ENCODE assay signal across 8 mouse cellular contexts in genomic region chr2:135323955-135324302, GRCm38 (mm10).
DNase-seq lines count a peak whose midpoint lies in the region; ATAC-seq and TF ChIP-seq lines count a peak whose summit lies in the region.

No protein-coding gene starts in this region.

- no peak for TF ChIP-seq EP300 in lung, postnatal 0 days (IDR thresholded peaks at IDR 0.05)

- peak; percentile 88 for DNase-seq in R1 (ENCODE audit: low read depth, low spot score)
- peak; percentile 78 to 82 for DNase-seq in cerebellum, adult 2 months
- peak; percentile 89 for DNase-seq in forebrain, postnatal 0 days
- peak; percentile 78 for DNase-seq in hindbrain, embryonic 10.5 days (ENCODE audit: low spot score)
- DNase-seq in layer of hippocampus, adult 9-11 months = peak; percentile 63
- DNase-seq in lung, postnatal 0 days (ENCODE audit: low spot score) = peak; percentile 84
- DNase-seq in right cerebral cortex, adult 18-20 months = peak; percentile 78
- DNase-seq in yolk sac, embryonic 10.5 days (ENCODE audit: low spot score) = peak; percentile 31

- 15% methylated on average over 4 of the region's 4 CpGs for WGBS in cerebellum, adult 2 months
- WGBS in forebrain, postnatal 0 days = 5% methylated on average over 4 of the region's 4 CpGs
- 45% methylated on average over 4 of the region's 4 CpGs for WGBS in hindbrain, embryonic 10.5 days
- WGBS in lung, postnatal 0 days = 52% methylated on average over 4 of the region's 4 CpGs

- no peaks in the 10 kb centered on the region for H3K9me3 ChIP-seq in forebrain, postnatal 0 days (ENCODE audit: low read length)
- H3K9me3 ChIP-seq in hindbrain, embryonic 10.5 days = no peaks in the 10 kb centered on the region
- H3K9me3 ChIP-seq in lung, postnatal 0 days (ENCODE audit: low read length) = no peaks in the 10 kb centered on the region

- peak overlapping the region; percentile 22 for H3K9ac ChIP-seq in forebrain, postnatal 0 days
- no peak overlapping the region for H3K9ac ChIP-seq in lung, postnatal 0 days (replicated peaks; ENCODE audit: low read depth)

- peak; percentile 94 for TF ChIP-seq CTCF in cerebellum, adult 2 months (IDR thresholded peaks at IDR 0.05; ENCODE audit: borderline replicate concordance, insufficient read depth, low read depth, low read length)
- peak; percentile 93 for TF ChIP-seq CTCF in forebrain, postnatal 0 days (IDR thresholded peaks at IDR 0.05; ENCODE audit: low read depth)
- TF ChIP-seq CTCF in lung, postnatal 0 days (IDR thresholded peaks at IDR 0.05) = peak; percentile 91

- H3K27ac ChIP-seq in cerebellum, adult 2 months (ENCODE audit: insufficient read depth, low read length) = no peak overlapping the region
- peak overlapping the region; percentile 52 for H3K27ac ChIP-seq in forebrain, postnatal 0 days (ENCODE audit: low read depth, low read length)
- H3K27ac ChIP-seq in hindbrain, embryonic 10.5 days = no peak overlapping the region
- H3K27ac ChIP-seq in lung, postnatal 0 days (ENCODE audit: low read length) = no peak overlapping the region

- TF ChIP-seq POLR2A in cerebellum, adult 2 months (IDR thresholded peaks at IDR 0.05; ENCODE audit: borderline replicate concordance, insufficient read depth, low read length) = no peak

- no peaks in the 10 kb centered on the region for H3K36me3 ChIP-seq in forebrain, postnatal 0 days (ENCODE audit: insufficient read depth)
- H3K36me3 ChIP-seq in hindbrain, embryonic 10.5 days = no peaks in the 10 kb centered on the region
- no peaks in the 10 kb centered on the region for H3K36me3 ChIP-seq in lung, postnatal 0 days (ENCODE audit: insufficient read depth, low read length)

- peaks cover 3% of the 10 kb centered on the region; the same call in 1 of the 2 replicates for H3K4me1 ChIP-seq in cerebellum, adult 2 months (ENCODE audit: control insufficient read depth, insufficient read depth, low read length)
- H3K4me1 ChIP-seq in forebrain, postnatal 0 days (ENCODE audit: insufficient read depth) = no peaks in the 10 kb centered on the region
- H3K4me1 ChIP-seq in hindbrain, embryonic 10.5 days (replicated peaks) = peaks cover 6% of the 10 kb centered on the region; the same call in 1 of the 2 replicates
- H3K4me1 ChIP-seq in lung, postnatal 0 days (ENCODE audit: insufficient read depth, low read depth, low read length) = no peaks in the 10 kb centered on the region

- H3K4me2 ChIP-seq in forebrain, postnatal 0 days (ENCODE audit: low read depth) = peak overlapping the region; percentile 50
- no peak overlapping the region for H3K4me2 ChIP-seq in lung, postnatal 0 days (replicated peaks; ENCODE audit: low read depth, low read length)

- no peaks in the 10 kb centered on the region for H3K27me3 ChIP-seq in cerebellum, adult 2 months (ENCODE audit: control insufficient read depth, insufficient read depth, low read length)
- H3K27me3 ChIP-seq in forebrain, postnatal 0 days (ENCODE audit: insufficient read depth, low read length) = no peaks in the 10 kb centered on the region
- H3K27me3 ChIP-seq in hindbrain, embryonic 10.5 days (ENCODE audit: insufficient read depth, poor library complexity, severe bottlenecking) = no peaks in the 10 kb centered on the region
- no peaks in the 10 kb centered on the region for H3K27me3 ChIP-seq in lung, postnatal 0 days (replicated peaks; ENCODE audit: insufficient read depth, low read length)

- H3K4me3 ChIP-seq in cerebellum, adult 2 months (replicated peaks; ENCODE audit: insufficient read depth, low read depth, low read length) = peak overlapping the region; percentile 3
- peak overlapping the region; percentile 30 for H3K4me3 ChIP-seq in forebrain, postnatal 0 days (ENCODE audit: low read depth, low read length)
- no peak overlapping the region for H3K4me3 ChIP-seq in hindbrain, embryonic 10.5 days
- no peak overlapping the region for H3K4me3 ChIP-seq in lung, postnatal 0 days (ENCODE audit: low read depth, low read length)

- peak; percentile 91 for ATAC-seq in forebrain, postnatal 0 days
- peak; percentile 80 for ATAC-seq in lung, postnatal 0 days

Comparison
In these comparisons a context has a peak if more than half of its experiments do, and no peak if none do; other contexts are left out.
1. DNase-seq: peak in every context shown above with its lines; median percentile 89 in forebrain, postnatal 0 days; 88 in R1; 84 in lung, postnatal 0 days; 80 in cerebellum, adult 2 months; 78 in hindbrain, embryonic 10.5 days; 78 in right cerebral cortex, adult 18-20 months; 63 in layer of hippocampus, adult 9-11 months; 31 in yolk sac, embryonic 10.5 days.
2. H3K4me3 ChIP-seq: peak in cerebellum, adult 2 months (single experiment) and forebrain, postnatal 0 days (single experiment); none in hindbrain, embryonic 10.5 days (single experiment) and lung, postnatal 0 days (single experiment).
3. Peak in every context shown above with its lines, with median percentiles within 50 percentile points of each other: CTCF ChIP-seq.